Mouse (Mus musculus) MEL (cell line): ENCODE results near the gene Tma16.

Source experiments
- CTCF ChIP-seq, 3 experiments: IDR thresholded peaks in 2 of 3; conservative IDR thresholded peaks in 1 of 3; 2 replicates each; pipeline ENCODE4 v1.5.1; 2011 to 2012; ENCODE audit warnings: low read length in 3 of 3, low read depth in 2 of 3, mild to moderate bottlenecking in 2 of 3, improper control_type of control experiment in 1 of 3, inconsistent platforms in 1 of 3, mixed read lengths in 1 of 3, moderate library complexity in 1 of 3; ENCODE audit not compliant: control insufficient read depth in 1 of 3, insufficient read depth in 1 of 3, poor library complexity in 1 of 3, severe bottlenecking in 1 of 3
- GATA1 ChIP-seq: IDR thresholded peaks from 2 replicates; pipeline ENCODE4 v1.6.1; 2011; ENCODE audit warnings: low read depth, low read length, improper control_type of control experiment
- HCFC1 ChIP-seq: IDR thresholded peaks from 2 replicates; pipeline ENCODE4 v1.6.1; 2012; ENCODE audit warnings: low read depth, mild to moderate bottlenecking, inconsistent platforms, low read length, improper control_type of control experiment, moderate library complexity
- POLR2A ChIP-seq, 2 experiments: IDR thresholded peaks; 2 replicates each; pipeline ENCODE4 v1.6.1; 2011 to 2012; ENCODE audit warnings: low read length in 2 of 2, mild to moderate bottlenecking in 2 of 2, control low read depth in 1 of 2, improper control_type of control experiment in 1 of 2, low read depth in 1 of 2, moderate library complexity in 1 of 2; ENCODE audit not compliant: control insufficient read depth in 1 of 2, insufficient read depth in 1 of 2, poor library complexity in 1 of 2
- POLR2AphosphoS2 ChIP-seq: IDR thresholded peaks from 2 replicates; pipeline ENCODE4 v1.6.1; 2011; ENCODE audit warnings: low read length, improper control_type of control experiment
- SMC3 ChIP-seq: IDR thresholded peaks from 2 replicates; pipeline ENCODE4 v1.6.1; 2011; ENCODE audit warnings: low read depth, low read length, improper control_type of control experiment
- TAL1 ChIP-seq: IDR thresholded peaks from 2 replicates; pipeline ENCODE4 v1.6.1; 2012; ENCODE audit warnings: mild to moderate bottlenecking, inconsistent platforms, low read length, moderate library complexity, mixed read lengths
- TBP ChIP-seq: IDR thresholded peaks from 2 replicates; pipeline ENCODE4 v1.8.0; 2011; ENCODE audit warnings: low read depth, low read length, improper control_type of control experiment
- UBTF ChIP-seq: IDR thresholded peaks from 2 replicates; pipeline ENCODE4 v1.6.1; 2012; ENCODE audit warnings: low read depth, mild to moderate bottlenecking, inconsistent platforms, low read length, improper control_type of control experiment, moderate library complexity, borderline replicate concordance; ENCODE audit not compliant: insufficient read depth
- ZKSCAN1 ChIP-seq: IDR thresholded peaks from 2 replicates; pipeline ENCODE4 v1.6.1; 2012; ENCODE audit warnings: low read depth, mild to moderate bottlenecking, inconsistent platforms, low read length, improper control_type of control experiment, moderate library complexity

DNA sequence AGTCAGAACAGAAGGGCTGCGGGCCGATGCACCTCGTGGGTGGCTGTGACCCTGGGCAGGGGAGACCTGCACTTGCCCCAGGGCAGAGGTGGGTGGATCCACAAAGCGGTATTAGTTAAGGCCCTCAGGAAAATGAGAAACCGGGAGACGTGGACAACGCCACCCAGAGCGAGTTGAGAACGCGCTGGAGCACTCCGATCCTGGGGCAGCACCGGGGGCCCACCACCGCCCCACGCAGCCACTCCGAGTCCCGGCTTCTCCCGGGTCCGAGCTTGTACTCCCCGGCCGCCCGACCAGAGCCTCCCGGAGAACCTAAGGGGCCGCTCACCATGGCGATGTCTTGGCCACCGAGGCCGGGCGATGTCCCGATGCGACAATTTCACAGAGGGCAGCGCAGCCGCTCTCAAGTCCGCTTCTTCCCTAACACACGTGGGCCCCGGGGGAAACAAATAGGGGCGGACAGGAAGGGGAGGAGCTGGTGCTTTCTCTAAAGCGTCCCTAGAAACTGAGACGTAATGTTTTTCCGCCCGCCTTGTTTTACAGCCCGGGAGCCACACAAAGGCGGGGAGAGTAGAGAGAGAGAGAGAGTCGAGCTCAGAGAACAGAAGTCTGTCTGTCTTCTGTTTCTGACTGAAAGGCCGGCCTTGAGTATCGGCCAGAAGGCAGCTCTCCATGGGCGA, at the start of gene Tma16:
- TF ChIP-seq GATA1 (no peak; the same call in 1 of the 2 replicates), ZKSCAN1 (0 out of 2 replicates have a peak, but pooled peaks have one; percentile 24), HCFC1 (peak; percentile 97), CTCF (IDR thresholded peaks at IDR 0.05 in 2 of 3, conservative IDR thresholded peaks at IDR 0.05 in 1 of 3; ENCODE audit: control insufficient read depth in 1 of 3, insufficient read depth in 1 of 3, low read depth in 2 of 3, low read length in 3 of 3, poor library complexity in 1 of 3, severe bottlenecking in 1 of 3) (no peak), UBTF (no peak), POLR2A (IDR thresholded peaks at IDR 0.05; ENCODE audit: control insufficient read depth in 1 of 2, insufficient read depth in 1 of 2, low read depth in 1 of 2, low read length in 2 of 2, poor library complexity in 1 of 2) (peak; percentile 61 to 80; a peak in 3 of 4 replicates), POLR2AphosphoS2 (peak; percentile 79; the same call in 1 of the 2 replicates), TAL1 (no peak), TBP (peak; percentile 96), SMC3 (no peak)
